Mouse (Mus musculus) megakaryocyte-erythroid progenitor cell, adult 5 weeks (primary cell): ENCODE data around the gene Thbs1. TPM values are rescaled to one million over a fixed set of nuclear protein-coding genes. Genes with fewer than 3 reads are reported as not detected.

Experiments used
- polyA plus RNA-seq: library from polyadenylated mRNA; stranded (reverse); fragments of >175 nt; gene quantifications from 2 replicates; pipeline ENCODE4 v1.2.3, GENCODE M21; 2012

Thbs1 gene
- 13.7 and 40.4 TPM in 2 replicates for polyA plus RNA-seq

GRCm38 (mm10) chr2:118111488-118112131 lies at the start of gene Thbs1:
Gene Thbs1, plus strand, starts transcription at chr2:118111876.

Other genes starting within 250 kb of the Thbs1 start
- gene Fsip1, start 145.1 kb downstream of the Thbs1 start, polyA plus RNA-seq: 0.19 TPM in 1 of 2 replicates, not detected in the other